Mouse (Mus musculus) midbrain, embryonic 11.5 days (tissue): ENCODE results near the gene Pdzd9. TPM values are rescaled to one million over a fixed set of nuclear protein-coding genes. Genes with fewer than 3 reads are reported as not detected.
"Not testable (repeated sequence)": the region's sequence is repeated elsewhere in the genome, so short reads cannot be mapped to it uniquely, and the experiment has no call there.

ENCODE experiments used
- ATAC-seq: fragments of 200-750 bp; cut with Nextera tagmentation; 2 replicates; pipeline ENCODE4 v1.8.0; 2017; ENCODE audit warnings: moderate TSS enrichment, moderate library complexity; ENCODE audit not compliant: low FRiP score
- DNase-seq: peaks from one replicate; pipeline ENCODE4 v3.0.0; 2015; ENCODE audit warnings: low spot score; ENCODE audit errors: missing footprints
- H3K27ac ChIP-seq: fragments of 300-500 bp; sonication (generic); 2 replicates; pipeline ENCODE4 v1.5.1; 2014; ENCODE audit warnings: low read depth, low read length
- H3K27me3 ChIP-seq: fragments of 300-500 bp; sonication (generic); 2 replicates; pipeline ENCODE4 v1.6.1; 2014; ENCODE audit warnings: mild to moderate bottlenecking, low read length, moderate library complexity, mixed read lengths; ENCODE audit not compliant: control insufficient read depth, insufficient read depth
- H3K36me3 ChIP-seq: fragments of 300-500 bp; sonication (generic); 2 replicates; pipeline ENCODE4 v1.6.1; 2014; ENCODE audit warnings: mild to moderate bottlenecking, low read length, moderate library complexity, mixed read lengths; ENCODE audit not compliant: control insufficient read depth, insufficient read depth
- H3K4me1 ChIP-seq: fragments of 300-500 bp; sonication (generic); 2 replicates; pipeline ENCODE4 v1.6.1; 2014; ENCODE audit warnings: low read length; ENCODE audit not compliant: control insufficient read depth, insufficient read depth
- H3K4me2 ChIP-seq: fragments of 300-500 bp; sonication (generic); 2 replicates; pipeline ENCODE4 v1.6.1; 2014; ENCODE audit warnings: mild to moderate bottlenecking, moderate library complexity
- H3K4me3 ChIP-seq: fragments of 300-500 bp; sonication (generic); 2 replicates; pipeline ENCODE4 v1.5.1; 2014; ENCODE audit warnings: low read depth, low read length
- H3K9ac ChIP-seq: fragments of 300-500 bp; sonication (generic); 2 replicates; pipeline ENCODE4 v1.6.1; 2014; ENCODE audit warnings: low read length
- H3K9me3 ChIP-seq: fragments of 300-500 bp; sonication (generic); 2 replicates; pipeline ENCODE4 v1.6.1; 2016; ENCODE audit warnings: low read length; ENCODE audit not compliant: control insufficient read depth
- WGBS: fragments of 180-500 bp; shearing (Covaris S2); extraction: QIAGEN DNeasy Blood & Tissue Kit; methylation state at CpG from one replicate; pipeline ENCODE4 v1.1.7; 2014; 5-methylcytosine and 5-hydroxymethylcytosine counted together
- polyA plus RNA-seq: library from polyadenylated mRNA; unstranded; fragments of >200 nt; fragmentation: Nextera tagmentation; extraction: Ambion mirVana; gene quantifications from 2 replicates; pipeline ENCODE4 v1.2.1, GENCODE M21; 2014

Gene Pdzd9
- polyA plus RNA-seq, result 0.38 and 0.39 TPM in 2 replicates

GRCm38 (mm10) chr7:120670153-120670875, at the start of gene Pdzd9:
Gene Pdzd9, minus strand, starts transcription at chr7:120670343.
- peak; percentile 80; the same call in 1 of the 2 replicates for ATAC-seq
- no peak within 1 kb of the TSS for H3K4me2 ChIP-seq
- peak; percentile 98 for DNase-seq

GRCm38 (mm10) chr7:120717261-120717660, 47.1 kb upstream of the Pdzd9 start:
- Histone ChIP-seq H3K27ac (no peak overlapping the region), H3K27me3 (no peaks in the 10 kb centered on the region), H3K36me3 (no peaks in the 10 kb centered on the region), H3K9ac (no peak overlapping the region), H3K9me3 (no peaks in the 10 kb centered on the region), H3K4me1 (no peaks in the 10 kb centered on the region), H3K4me3 (no peak overlapping the region), H3K4me2 (no peak overlapping the region)
- DNase-seq (no peak), ATAC-seq (no peak)
- 84% methylated on average over 2 of the region's 2 CpGs for WGBS

More at GRCm38 (mm10) chr7:120670153-120670875, at the start of gene Pdzd9:
- Histone ChIP-seq H3K4me1 (no peaks in the 10 kb centered on the region), H3K27me3 (no peaks in the 10 kb centered on the region), H3K9me3 (no peaks in the 10 kb centered on the region), H3K4me3 (no peak within 1 kb of the TSS), H3K27ac (no peak within 1 kb of the TSS), H3K36me3 (no peaks in the 10 kb centered on the region), H3K9ac (no peak within 1 kb of the TSS)
- WGBS, result 23% methylated on average over 14 of the region's 14 CpGs

DNA sequence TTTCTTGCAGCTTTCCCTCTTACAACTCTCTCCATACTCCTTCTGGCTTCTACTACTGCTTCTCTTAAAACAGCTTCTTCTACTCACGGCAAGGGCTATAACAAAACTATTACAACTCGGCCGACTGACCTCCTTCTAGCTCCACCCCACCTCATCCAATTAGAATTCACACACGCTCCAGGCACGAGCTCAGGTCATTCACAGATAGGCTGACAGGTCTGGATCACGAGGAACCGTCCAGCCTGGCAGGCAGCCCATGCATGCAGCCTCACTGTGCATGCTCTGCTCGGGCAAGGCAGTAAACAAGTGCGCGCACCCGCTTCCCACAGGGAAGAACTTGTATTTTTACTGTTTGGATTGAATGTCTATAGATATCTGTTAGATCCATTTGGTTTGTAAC, 43.8 kb upstream of the Pdzd9 start:
- WGBS, result 94% methylated on average over 11 of the region's 11 CpGs
- not testable (repeated sequence) for ATAC-seq, H3K4me3 ChIP-seq, H3K4me1 ChIP-seq, H3K4me2 ChIP-seq, H3K9ac ChIP-seq, H3K9me3 ChIP-seq, DNase-seq, H3K27me3 ChIP-seq, H3K36me3 ChIP-seq, H3K27ac ChIP-seq

DNA sequence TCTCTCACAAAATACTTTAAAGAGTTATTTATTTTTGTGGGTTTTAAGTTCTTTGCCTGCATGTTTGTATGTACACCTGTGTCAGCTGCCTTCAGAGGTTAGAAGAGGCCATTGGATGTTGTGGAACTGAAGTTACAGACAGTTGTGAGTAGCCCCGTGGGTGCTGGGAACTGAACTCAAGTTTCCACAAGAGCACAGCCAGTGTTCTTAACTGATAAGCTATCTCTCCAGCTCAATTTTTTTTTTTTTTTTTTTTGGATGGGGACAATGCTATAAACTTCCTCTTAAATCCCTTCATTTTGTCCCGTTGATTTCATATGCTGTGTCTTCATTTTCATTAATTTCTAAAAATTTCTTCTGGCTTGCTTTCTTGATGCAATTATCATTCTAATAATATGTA, 43.1 kb upstream of the Pdzd9 start:
- ATAC-seq, result no peak

GRCm38 (mm10) chr7:120712071-120712470, 41.9 kb upstream of the Pdzd9 start:
- Histone ChIP-seq H3K36me3 (no peaks in the 10 kb centered on the region), H3K9me3 (no peaks in the 10 kb centered on the region), H3K9ac (no peak overlapping the region), H3K27ac (no peak overlapping the region), H3K4me1 (no peaks in the 10 kb centered on the region), H3K4me2 (no peak overlapping the region), H3K4me3 (no peak overlapping the region), H3K27me3 (no peaks in the 10 kb centered on the region)
- ATAC-seq, result no peak
- 94% methylated on average over 2 of the region's 2 CpGs for WGBS
- no peak for DNase-seq

More for the DNA sequence above, 43.1 kb upstream of the Pdzd9 start:
- Histone ChIP-seq H3K9me3 (no peaks in the 10 kb centered on the region), H3K4me3 (no peak overlapping the region), H3K4me2 (no peak overlapping the region), H3K4me1 (no peaks in the 10 kb centered on the region), H3K27me3 (no peaks in the 10 kb centered on the region), H3K9ac (no peak overlapping the region), H3K36me3 (no peaks in the 10 kb centered on the region), H3K27ac (no peak overlapping the region)
- no peak for DNase-seq
- WGBS, result 87% methylated on average over 2 of the region's 2 CpGs

GRCm38 (mm10) chr7:120703888-120704287, 33.7 kb upstream of the Pdzd9 start:
- WGBS, result 94% methylated on average over 3 of the region's 3 CpGs
- H3K27me3 ChIP-seq, result no peaks in the 10 kb centered on the region
- no peak overlapping the region for H3K4me2 ChIP-seq
- H3K9me3 ChIP-seq, result no peaks in the 10 kb centered on the region
- no peaks in the 10 kb centered on the region for H3K36me3 ChIP-seq
- no peaks in the 10 kb centered on the region for H3K4me1 ChIP-seq
- DNase-seq (no peak), ATAC-seq (no peak)
- no peak overlapping the region for H3K4me3 ChIP-seq
- no peak overlapping the region for H3K27ac ChIP-seq
- H3K9ac ChIP-seq, result no peak overlapping the region

GRCm38 (mm10) chr7:120699586-120699985, 29.4 kb upstream of the Pdzd9 start:
- Histone ChIP-seq H3K4me1 (no peaks in the 10 kb centered on the region), H3K4me3 (no peak overlapping the region), H3K4me2 (no peak overlapping the region), H3K9ac (no peak overlapping the region), H3K27me3 (no peaks in the 10 kb centered on the region), H3K9me3 (no peaks in the 10 kb centered on the region), H3K27ac (no peak overlapping the region), H3K36me3 (no peaks in the 10 kb centered on the region)
- DNase-seq (no peak), ATAC-seq (no peak)
- 93% methylated on average over 6 of the region's 6 CpGs for WGBS

DNA sequence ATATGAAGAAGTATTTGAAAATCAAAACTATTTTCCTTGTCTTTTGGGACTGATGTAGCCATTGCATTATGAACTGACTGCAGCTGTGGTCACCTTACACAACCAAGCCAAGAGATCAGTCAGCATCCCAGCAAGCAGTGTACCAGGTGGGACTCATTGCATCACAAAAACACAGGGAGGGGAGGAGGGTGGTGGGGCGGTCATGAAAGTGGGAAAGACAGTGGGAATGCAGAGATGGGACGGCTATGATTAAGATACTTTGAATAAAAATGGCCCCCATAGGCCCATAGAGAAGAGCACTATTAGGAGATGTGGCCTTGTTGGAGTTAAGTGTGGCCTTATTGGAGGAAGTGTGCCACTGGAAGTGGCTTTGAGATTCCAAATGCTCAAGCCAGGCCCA, 26.2 kb upstream of the Pdzd9 start:
- Histone ChIP-seq H3K4me3 (no peak overlapping the region), H3K9ac (no peak overlapping the region), H3K4me2 (no peak overlapping the region), H3K9me3 (no peaks in the 10 kb centered on the region), H3K27me3 (no peaks in the 10 kb centered on the region), H3K36me3 (0 out of 2 replicates have a peak, but pooled peaks cover 2% of the 10 kb centered on the region), H3K4me1 (no peaks in the 10 kb centered on the region), H3K27ac (no peak overlapping the region)
- 86% methylated on average over 2 of the region's 2 CpGs for WGBS
- ATAC-seq (no peak), DNase-seq (no peak)

DNA sequence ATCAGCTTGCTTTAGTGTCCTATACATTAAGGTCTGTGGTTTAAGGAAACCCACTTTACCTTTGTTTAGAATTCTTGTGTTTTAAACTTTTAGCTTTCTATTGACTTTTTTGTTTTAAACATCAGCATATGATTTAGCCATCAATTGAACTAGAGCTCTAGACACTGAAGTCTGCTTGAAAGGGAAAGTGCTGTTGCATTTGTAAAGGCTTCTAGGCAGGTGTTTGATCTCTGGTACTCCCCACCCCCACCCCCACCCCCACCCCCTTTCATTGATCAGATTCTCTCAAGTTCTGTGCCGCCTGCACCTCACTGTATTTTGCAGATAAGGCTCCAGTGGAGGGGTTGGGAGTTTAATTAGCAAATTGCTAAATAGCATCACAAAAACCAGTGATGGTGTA, 25.5 kb upstream of the Pdzd9 start:
- no peaks in the 10 kb centered on the region for H3K27me3 ChIP-seq
- H3K4me1 ChIP-seq, result no peaks in the 10 kb centered on the region
- no peak overlapping the region for H3K4me3 ChIP-seq
- no peak overlapping the region for H3K27ac ChIP-seq
- no peaks in the 10 kb centered on the region for H3K9me3 ChIP-seq
- no peak overlapping the region for H3K4me2 ChIP-seq
- H3K9ac ChIP-seq, result no peak overlapping the region
- WGBS, result 50% methylated on average over 1 of the region's 1 CpGs
- no peak for ATAC-seq
- DNase-seq, result no peak
- 0 out of 2 replicates have a peak, but pooled peaks cover 2% of the 10 kb centered on the region for H3K36me3 ChIP-seq
